Mouse (Mus musculus) CH12.LX (cell line): ENCODE data around the gene Rftn2.

ENCODE experiments used
- CHD2 ChIP-seq: IDR thresholded peaks from 2 replicates; pipeline ENCODE4 v1.6.1; 2011; ENCODE audit warnings: low read length, improper control_type of control experiment
- CTCF ChIP-seq, 2 experiments: IDR thresholded peaks in 1 of 2; conservative IDR thresholded peaks in 1 of 2; 2 replicates each; pipeline ENCODE4 v1.5.1; 2011 to 2012; ENCODE audit warnings: low read depth in 2 of 2, low read length in 2 of 2, improper control_type of control experiment in 1 of 2, inconsistent platforms in 1 of 2, mild to moderate bottlenecking in 1 of 2, moderate library complexity in 1 of 2
- EP300 ChIP-seq: IDR thresholded peaks from 2 replicates; pipeline ENCODE4 v1.6.1; 2011; ENCODE audit warnings: low read length, improper control_type of control experiment
- MAX ChIP-seq: IDR thresholded peaks from 2 replicates; pipeline ENCODE4 v1.6.1; 2011; ENCODE audit warnings: low read length, improper control_type of control experiment
- RAD21 ChIP-seq: IDR thresholded peaks from 2 replicates; pipeline ENCODE4 v1.6.1; 2011; ENCODE audit warnings: low read depth, mild to moderate bottlenecking, low read length, improper control_type of control experiment, moderate library complexity
- TBP ChIP-seq: conservative IDR thresholded peaks from 2 replicates; pipeline ENCODE4 v1.6.1; 2011; ENCODE audit warnings: low read depth, low read length, improper control_type of control experiment
- TCF12 ChIP-seq: IDR thresholded peaks from 2 replicates; pipeline ENCODE4 v1.6.1; 2014; ENCODE audit warnings: low read depth, mild to moderate bottlenecking, inconsistent platforms, low read length, improper control_type of control experiment
- ZC3H11A ChIP-seq: IDR thresholded peaks from 2 replicates; pipeline ENCODE4 v1.6.1; 2012; ENCODE audit warnings: low read depth, mild to moderate bottlenecking, inconsistent platforms, low read length, improper control_type of control experiment

GRCm38 (mm10) chr1:55168591-55168990 lies 58.0 kb downstream of the Rftn2 start:
- no peak for TF ChIP-seq CTCF (conservative IDR thresholded peaks at IDR 0.05 in 1 of 2, IDR thresholded peaks at IDR 0.05 in 1 of 2; ENCODE audit: low read depth in 2 of 2, low read length in 2 of 2)
- TF ChIP-seq CHD2 = no peak
- no peak for TF ChIP-seq MAX
- TF ChIP-seq TCF12 = no peak
- TF ChIP-seq ZC3H11A = no peak
- TF ChIP-seq TBP = no peak
- TF ChIP-seq RAD21 = no peak
- no peak for TF ChIP-seq EP300
